Mouse (Mus musculus) activated CD4-positive, CD25-positive, alpha-beta regulatory T cell, adult 4 months (primary cell): ENCODE data around the gene Rrp15. TPM values are rescaled to one million over a fixed set of nuclear protein-coding genes. Genes with fewer than 3 reads are reported as not detected.

Experiments used
- polyA plus RNA-seq, 2 experiments: library from polyadenylated mRNA; unstranded; fragments of 100-300 nt; shearing (Covaris generic); gene quantifications; one replicate each; pipeline ENCODE4 v1.2.1; 2017

The Rrp15 gene
- polyA plus RNA-seq, 2 experiments from 2014 or later, result 30.6 to 34.7 TPM

Other genes starting within 250 kb of the Rrp15 start
- under 1 TPM in 1 of 2 experiments, not detected in 1; 0.13 TPM for gene Tgfb2, start 43.4 kb downstream of the Rrp15 start, polyA plus RNA-seq
- not detected for gene D1Pas1, start 218.1 kb upstream of the Rrp15 start, polyA plus RNA-seq